Mouse (Mus musculus) ES-E14 (cell line): ENCODE measurements around the gene Sbno2.

ENCODE experiments used
- CHD2 ChIP-seq: IDR thresholded peaks from 2 replicates; pipeline ENCODE4 v1.6.1; 2014; ENCODE audit warnings: mild to moderate bottlenecking, low read depth, low read length, inconsistent platforms
- HCFC1 ChIP-seq: IDR thresholded peaks from 2 replicates; pipeline ENCODE4 v1.6.1; 2012; ENCODE audit warnings: low read length, inconsistent platforms, borderline replicate concordance; ENCODE audit not compliant: insufficient read depth
- MAFK ChIP-seq: IDR thresholded peaks from 2 replicates; pipeline ENCODE4 v1.6.1; 2014; ENCODE audit warnings: mild to moderate bottlenecking, low read depth, low read length, inconsistent platforms; ENCODE audit not compliant: insufficient read depth
- ZC3H11A ChIP-seq: IDR thresholded peaks from 2 replicates; pipeline ENCODE4 v1.6.1; 2012; ENCODE audit warnings: low read depth, mild to moderate bottlenecking, inconsistent platforms, low read length, borderline replicate concordance

DNA sequence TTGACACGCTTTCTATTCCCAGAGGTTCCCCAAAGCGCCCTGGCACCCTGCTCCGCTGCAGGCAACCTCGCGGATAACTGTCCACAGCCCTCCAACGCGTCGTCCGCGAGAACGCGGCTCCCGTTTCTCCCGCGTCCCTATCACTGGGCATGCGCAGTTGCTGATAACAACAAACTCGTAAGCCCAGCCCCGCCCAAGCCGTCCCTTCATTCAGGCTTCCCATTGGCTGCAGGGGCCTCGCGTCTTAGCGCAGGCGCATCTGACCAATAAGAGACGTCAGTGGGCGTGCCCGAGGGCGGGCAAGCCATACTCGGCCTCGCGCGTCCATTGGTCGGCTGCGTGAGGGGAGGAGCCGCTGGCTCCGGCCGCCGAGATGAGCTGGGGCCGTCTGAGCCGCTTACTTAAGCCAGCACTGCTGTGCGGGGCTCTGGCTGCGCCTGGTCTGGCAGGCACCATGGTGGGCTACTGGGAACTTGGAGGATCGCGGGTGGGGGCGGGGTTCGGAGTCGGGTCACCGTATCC lies 52.1 kb downstream of the Sbno2 start:
- TF ChIP-seq MAFK (no peak), CHD2 (peak; percentile 10; the same call in 1 of the 2 replicates), HCFC1 (no peak), ZC3H11A (no peak)
